Mouse (Mus musculus): ENCODE data around the gene Crocc2. TPM values are rescaled to one million over a fixed set of nuclear protein-coding genes. Genes with fewer than 3 reads are reported as not detected.

Gene Crocc2
- polyA plus RNA-seq, 1 experiment from 2014 or later: not detected

GRCm38 (mm10) chr1:93160501-93161133, 7.9 kb upstream of the Crocc2 start, which contains the start of gene 2310007B03Rik:
TSS of gene 2310007B03Rik (minus strand) at chr1:93160948.
- H3K4me3 ChIP-seq (ENCODE audit: low read depth, low read length): no peak within 1 kb of the TSS
- no peaks in the 10 kb centered on the region for H3K27me3 ChIP-seq (ENCODE audit: insufficient read depth, low read length)
- no peaks in the 10 kb centered on the region for H3K36me3 ChIP-seq (replicated peaks; ENCODE audit: insufficient read depth, low read length)
- H3K4me2 ChIP-seq (ENCODE audit: low read depth, low read length): peak within 1 kb of the TSS; percentile 40
- ATAC-seq (peak; percentile 88), DNase-seq (peak; percentile 63)
- 45% methylated on average over 8 of the region's 8 CpGs for WGBS (ENCODE audit: insufficient replicate concordance)
- no peak within 1 kb of the TSS for H3K27ac ChIP-seq (ENCODE audit: low read depth)
- peaks cover 9% of the 10 kb centered on the region for H3K4me1 ChIP-seq (ENCODE audit: insufficient read depth)
- TF ChIP-seq EP300 (IDR thresholded peaks at IDR 0.05; ENCODE audit: low read depth) (no peak), CTCF (IDR thresholded peaks at IDR 0.05; ENCODE audit: low read depth) (no peak)
- H3K9ac ChIP-seq (replicated peaks): no peak within 1 kb of the TSS
- no peaks in the 10 kb centered on the region for H3K9me3 ChIP-seq (ENCODE audit: low read length)

- 80% methylated on average over 8 of the region's 8 CpGs for WGBS (ENCODE audit: insufficient replicate concordance)
- ATAC-seq: no peak
- H3K9ac ChIP-seq (replicated peaks): no peak overlapping the region
- no peak for TF ChIP-seq EP300 (IDR thresholded peaks at IDR 0.05; ENCODE audit: low read depth)
- no peak for TF ChIP-seq CTCF (IDR thresholded peaks at IDR 0.05; ENCODE audit: low read depth)
- no peak overlapping the region for H3K4me2 ChIP-seq (ENCODE audit: low read depth, low read length)
- no peak overlapping the region for H3K4me3 ChIP-seq (ENCODE audit: low read depth, low read length)
- no peaks in the 10 kb centered on the region for H3K9me3 ChIP-seq (ENCODE audit: low read length)
- DNase-seq: no peak
- H3K36me3 ChIP-seq (replicated peaks; ENCODE audit: insufficient read depth, low read length): no peaks in the 10 kb centered on the region
- H3K27me3 ChIP-seq (ENCODE audit: insufficient read depth, low read length): no peaks in the 10 kb centered on the region
- H3K4me1 ChIP-seq (ENCODE audit: insufficient read depth): peaks cover 9% of the 10 kb centered on the region
- no peak overlapping the region for H3K27ac ChIP-seq (ENCODE audit: low read depth)
These were observed 7.2 kb upstream of the Crocc2 start for GRCm38 (mm10) chr1:93161350-93161749.

GRCm38 (mm10) chr1:93161921-93162320, 6.6 kb upstream of the Crocc2 start:
- peak; percentile 43; the same call in 1 of the 2 replicates for ATAC-seq
- H3K4me3 ChIP-seq (ENCODE audit: low read depth, low read length): no peak overlapping the region

GRCm38 (mm10) chr1:93162588-93162987, 5.9 kb upstream of the Crocc2 start:
- Histone ChIP-seq H3K4me2 (ENCODE audit: low read depth, low read length) (no peak overlapping the region), H3K27me3 (ENCODE audit: insufficient read depth, low read length) (no peaks in the 10 kb centered on the region), H3K9ac (replicated peaks) (no peak overlapping the region), H3K36me3 (replicated peaks; ENCODE audit: insufficient read depth, low read length) (no peaks in the 10 kb centered on the region), H3K4me1 (ENCODE audit: insufficient read depth) (peaks cover 9% of the 10 kb centered on the region), H3K9me3 (ENCODE audit: low read length) (no peaks in the 10 kb centered on the region), H3K4me3 (ENCODE audit: low read depth, low read length) (no peak overlapping the region), H3K27ac (ENCODE audit: low read depth) (no peak overlapping the region)
- WGBS (ENCODE audit: insufficient replicate concordance): 73% methylated on average over 7 of the region's 7 CpGs
- no peak for TF ChIP-seq CTCF (IDR thresholded peaks at IDR 0.05; ENCODE audit: low read depth)
- no peak for TF ChIP-seq EP300 (IDR thresholded peaks at IDR 0.05; ENCODE audit: low read depth)
- DNase-seq (no peak), ATAC-seq (no peak)

More at GRCm38 (mm10) chr1:93161921-93162320, 6.6 kb upstream of the Crocc2 start:
- TF ChIP-seq EP300 (IDR thresholded peaks at IDR 0.05; ENCODE audit: low read depth): no peak
- TF ChIP-seq CTCF (IDR thresholded peaks at IDR 0.05; ENCODE audit: low read depth): no peak
- Histone ChIP-seq H3K4me1 (ENCODE audit: insufficient read depth) (peaks cover 9% of the 10 kb centered on the region), H3K27me3 (ENCODE audit: insufficient read depth, low read length) (no peaks in the 10 kb centered on the region), H3K27ac (ENCODE audit: low read depth) (no peak overlapping the region), H3K4me2 (ENCODE audit: low read depth, low read length) (no peak overlapping the region), H3K9me3 (ENCODE audit: low read length) (no peaks in the 10 kb centered on the region), H3K36me3 (replicated peaks; ENCODE audit: insufficient read depth, low read length) (no peaks in the 10 kb centered on the region), H3K9ac (replicated peaks) (no peak overlapping the region)
- WGBS (ENCODE audit: insufficient replicate concordance): 65% methylated on average over 10 of the region's 10 CpGs
- no peak for DNase-seq

GRCm38 (mm10) chr1:93165447-93165846, 3.1 kb upstream of the Crocc2 start:
- TF ChIP-seq CTCF (IDR thresholded peaks at IDR 0.05; ENCODE audit: low read depth): no peak
- ATAC-seq: no peak
- WGBS (ENCODE audit: insufficient replicate concordance): 48% methylated on average over 9 of the region's 9 CpGs

GRCm38 (mm10) chr1:93166346-93167079, 2.0 kb upstream of the Crocc2 start:
- Histone ChIP-seq H3K27me3 (ENCODE audit: insufficient read depth, low read length) (no peaks in the 10 kb centered on the region), H3K4me2 (ENCODE audit: low read depth, low read length) (no peak overlapping the region), H3K27ac (ENCODE audit: low read depth) (no peak overlapping the region), H3K4me1 (ENCODE audit: insufficient read depth) (peaks cover 4% of the 10 kb centered on the region; the same call in 1 of the 2 replicates), H3K9ac (replicated peaks) (no peak overlapping the region), H3K9me3 (ENCODE audit: low read length) (no peaks in the 10 kb centered on the region), H3K36me3 (replicated peaks; ENCODE audit: insufficient read depth, low read length) (no peaks in the 10 kb centered on the region), H3K4me3 (ENCODE audit: low read depth, low read length) (no peak overlapping the region)
- no peak for ATAC-seq
- 75% methylated on average over 11 of the region's 11 CpGs for WGBS (ENCODE audit: insufficient replicate concordance)
- TF ChIP-seq EP300 (IDR thresholded peaks at IDR 0.05; ENCODE audit: low read depth) (no peak), CTCF (IDR thresholded peaks at IDR 0.05; ENCODE audit: low read depth) (no peak)
- no peak for DNase-seq

More at GRCm38 (mm10) chr1:93165447-93165846, 3.1 kb upstream of the Crocc2 start:
- no peaks in the 10 kb centered on the region for H3K9me3 ChIP-seq (ENCODE audit: low read length)
- no peak overlapping the region for H3K4me2 ChIP-seq (ENCODE audit: low read depth, low read length)
- H3K4me3 ChIP-seq (ENCODE audit: low read depth, low read length): no peak overlapping the region
- DNase-seq: no peak
- H3K27ac ChIP-seq (ENCODE audit: low read depth): no peak overlapping the region
- peaks cover 9% of the 10 kb centered on the region for H3K4me1 ChIP-seq (ENCODE audit: insufficient read depth)
- H3K36me3 ChIP-seq (replicated peaks; ENCODE audit: insufficient read depth, low read length): no peaks in the 10 kb centered on the region
- H3K9ac ChIP-seq (replicated peaks): no peak overlapping the region
- H3K27me3 ChIP-seq (ENCODE audit: insufficient read depth, low read length): no peaks in the 10 kb centered on the region
